Mouse (Mus musculus) embryonic facial prominence, embryonic 15.5 days (tissue): ENCODE results near the gene Il4i1. TPM values are rescaled to one million over a fixed set of nuclear protein-coding genes. Genes with fewer than 3 reads are reported as not detected.

Experiments
- ATAC-seq: fragments of 200-750 bp; cut with Nextera tagmentation; 2 replicates; pipeline ENCODE4 v1.8.0; 2017; ENCODE audit warnings: low read depth, moderate TSS enrichment; ENCODE audit not compliant: insufficient number of reproducible peaks, low FRiP score, low TSS enrichment
- H3K27ac ChIP-seq: fragments of 300-500 bp; sonication (generic); replicated peaks from 2 replicates; pipeline ENCODE4 v1.5.1; 2015; ENCODE audit warnings: mild to moderate bottlenecking, inconsistent platforms
- H3K27me3 ChIP-seq: fragments of 300-500 bp; sonication (generic); 2 replicates; pipeline ENCODE4 v1.6.1; 2015; ENCODE audit warnings: inconsistent platforms
- H3K36me3 ChIP-seq: fragments of 300-500 bp; sonication (generic); 2 replicates; pipeline ENCODE4 v1.6.1; 2015; ENCODE audit warnings: mild to moderate bottlenecking, inconsistent platforms
- H3K4me1 ChIP-seq: fragments of 300-500 bp; sonication (generic); 2 replicates; pipeline ENCODE4 v1.6.1; 2015; ENCODE audit warnings: inconsistent platforms
- H3K4me2 ChIP-seq: fragments of 300-500 bp; sonication (generic); replicated peaks from 2 replicates; pipeline ENCODE4 v1.6.1; 2015; ENCODE audit warnings: mild to moderate bottlenecking, inconsistent platforms
- H3K4me3 ChIP-seq: fragments of 300-500 bp; sonication (generic); replicated peaks from 2 replicates; pipeline ENCODE4 v1.5.1; 2015; ENCODE audit warnings: mild to moderate bottlenecking, inconsistent platforms
- H3K9ac ChIP-seq: fragments of 300-500 bp; sonication (generic); 2 replicates; pipeline ENCODE4 v1.6.1; 2015; ENCODE audit warnings: inconsistent platforms
- H3K9me3 ChIP-seq: fragments of 300-500 bp; sonication (generic); replicated peaks from 2 replicates; pipeline ENCODE4 v1.6.1; 2016; ENCODE audit warnings: inconsistent platforms
- WGBS: fragments of 180-500 bp; shearing (Covaris S2); methylation state at CpG from one replicate; pipeline ENCODE4 v1.1.7; 2015; 5-methylcytosine and 5-hydroxymethylcytosine counted together
- polyA plus RNA-seq: library from polyadenylated mRNA; unstranded; fragments of >200 nt; fragmentation: Nextera tagmentation; extraction: Ambion mirVana; gene quantifications from 2 replicates; pipeline ENCODE4 v1.2.1, GENCODE M21; 2015

The Il4i1 gene
- polyA plus RNA-seq, 1 experiment from 2014 or later = 1.6 TPM

GRCm38 (mm10) chr7:44857042-44857552 is 40.9 kb downstream of the Il4i1 start, which contains the start of gene Pnkp:
Pnkp (plus strand) TSS chr7:44857139.
- peak; percentile 61 for ATAC-seq

GRCm38 (mm10) chr7:44857905-44858304 is 41.7 kb downstream of the Il4i1 start:
- Histone ChIP-seq H3K27me3 (no peaks in the 10 kb centered on the region), H3K4me3 (peak overlapping the region; percentile 72), H3K36me3 (peaks cover 26% of the 10 kb centered on the region), H3K4me2 (peak overlapping the region; percentile 93), H3K4me1 (peaks cover 68% of the 10 kb centered on the region), H3K27ac (peak overlapping the region; percentile 92; the same call in 1 of the 2 replicates), H3K9me3 (no peaks in the 10 kb centered on the region), H3K9ac (peak overlapping the region; percentile 76)
- ATAC-seq = no peak
- 26% methylated on average over 8 of the region's 8 CpGs for WGBS

More at GRCm38 (mm10) chr7:44857042-44857552, 40.9 kb downstream of the Il4i1 start, which contains the start of gene Pnkp:
- peaks cover 21% of the 10 kb centered on the region for H3K36me3 ChIP-seq
- H3K9ac ChIP-seq = peak within 1 kb of the TSS; percentile 76
- H3K4me3 ChIP-seq = peak within 1 kb of the TSS; percentile 72
- under 1% methylated on average over 32 of the region's 32 CpGs for WGBS
- H3K27me3 ChIP-seq = no peaks in the 10 kb centered on the region
- no peaks in the 10 kb centered on the region for H3K9me3 ChIP-seq
- H3K4me1 ChIP-seq = peaks cover 76% of the 10 kb centered on the region
- peak within 1 kb of the TSS; percentile 92 for H3K27ac ChIP-seq
- peak within 1 kb of the TSS; percentile 93 for H3K4me2 ChIP-seq

- Histone ChIP-seq H3K36me3 (peaks cover 43% of the 10 kb centered on the region), H3K27ac (no peak overlapping the region), H3K4me3 (no peak overlapping the region), H3K9ac (no peak overlapping the region), H3K27me3 (no peaks in the 10 kb centered on the region), H3K4me2 (no peak overlapping the region), H3K9me3 (no peaks in the 10 kb centered on the region), H3K4me1 (peaks cover 68% of the 10 kb centered on the region)
- WGBS = 89% methylated on average over 11 of the region's 11 CpGs
- no peak for ATAC-seq
Observed at GRCm38 (mm10) chr7:44859896-44860295, 43.7 kb downstream of the Il4i1 start.

GRCm38 (mm10) chr7:44860576-44861428 is 44.6 kb downstream of the Il4i1 start:
- H3K4me3 ChIP-seq = no peak overlapping the region
- WGBS = 57% methylated on average over 22 of the region's 22 CpGs
- H3K4me1 ChIP-seq = peaks cover 68% of the 10 kb centered on the region
- H3K27me3 ChIP-seq = no peaks in the 10 kb centered on the region
- no peak overlapping the region for H3K4me2 ChIP-seq
- no peaks in the 10 kb centered on the region for H3K9me3 ChIP-seq
- H3K9ac ChIP-seq = no peak overlapping the region
- H3K36me3 ChIP-seq = peaks cover 52% of the 10 kb centered on the region
- no peak for ATAC-seq
- H3K27ac ChIP-seq = peak overlapping the region; percentile 58

GRCm38 (mm10) chr7:44861429-44861816 is 45.2 kb downstream of the Il4i1 start:
- Histone ChIP-seq H3K27me3 (no peaks in the 10 kb centered on the region), H3K4me1 (peaks cover 68% of the 10 kb centered on the region), H3K27ac (peak overlapping the region; percentile 58; the same call in 1 of the 2 replicates), H3K4me2 (no peak overlapping the region), H3K9ac (no peak overlapping the region), H3K9me3 (no peaks in the 10 kb centered on the region), H3K4me3 (no peak overlapping the region), H3K36me3 (peaks cover 56% of the 10 kb centered on the region)
- 70% methylated on average over 14 of the region's 14 CpGs for WGBS
- ATAC-seq = no peak

- peaks cover 71% of the 10 kb centered on the region for H3K4me1 ChIP-seq
- H3K9ac ChIP-seq = no peak overlapping the region
- no peak overlapping the region for H3K27ac ChIP-seq
- WGBS = 76% methylated on average over 8 of the region's 8 CpGs
- no peak for ATAC-seq
- H3K4me3 ChIP-seq = no peak overlapping the region
- H3K27me3 ChIP-seq = no peaks in the 10 kb centered on the region
- H3K4me2 ChIP-seq = no peak overlapping the region
- no peaks in the 10 kb centered on the region for H3K9me3 ChIP-seq
- H3K36me3 ChIP-seq = peaks cover 56% of the 10 kb centered on the region
Observed at GRCm38 (mm10) chr7:44862434-44862833, 46.2 kb downstream of the Il4i1 start.

GRCm38 (mm10) chr7:44863210-44863609 is 47.0 kb downstream of the Il4i1 start:
- H3K27me3 ChIP-seq = no peaks in the 10 kb centered on the region
- no peak overlapping the region for H3K4me3 ChIP-seq
- H3K27ac ChIP-seq = no peak overlapping the region
- H3K4me2 ChIP-seq = no peak overlapping the region
- peaks cover 71% of the 10 kb centered on the region for H3K4me1 ChIP-seq
- peaks cover 56% of the 10 kb centered on the region for H3K36me3 ChIP-seq
- H3K9ac ChIP-seq = no peak overlapping the region
- 80% methylated on average over 14 of the region's 14 CpGs for WGBS
- H3K9me3 ChIP-seq = no peaks in the 10 kb centered on the region
- no peak for ATAC-seq

GRCm38 (mm10) chr7:44863982-44864494 is 47.9 kb downstream of the Il4i1 start:
- Histone ChIP-seq H3K36me3 (peaks cover 56% of the 10 kb centered on the region), H3K4me1 (peaks cover 65% of the 10 kb centered on the region), H3K27ac (no peak overlapping the region; the same call in 1 of the 2 replicates), H3K9ac (no peak overlapping the region), H3K4me3 (no peak overlapping the region), H3K9me3 (no peaks in the 10 kb centered on the region), H3K27me3 (no peaks in the 10 kb centered on the region), H3K4me2 (no peak overlapping the region)
- WGBS = 86% methylated on average over 11 of the region's 11 CpGs
- ATAC-seq = no peak

- no peak overlapping the region for H3K9ac ChIP-seq
- no peaks in the 10 kb centered on the region for H3K27me3 ChIP-seq
- H3K27ac ChIP-seq = peak overlapping the region; percentile 74
- peaks cover 52% of the 10 kb centered on the region for H3K36me3 ChIP-seq
- H3K4me1 ChIP-seq = peaks cover 64% of the 10 kb centered on the region
- ATAC-seq = no peak
- no peak overlapping the region for H3K4me2 ChIP-seq
- no peak overlapping the region for H3K4me3 ChIP-seq
- whole genome bisulfite sequencing = 78% methylated on average over 24 of the region's 24 CpGs
- H3K9me3 ChIP-seq = no peaks in the 10 kb centered on the region
Observed at GRCm38 (mm10) chr7:44864595-44865542, 48.7 kb downstream of the Il4i1 start.

- Histone ChIP-seq H3K27me3 (no peaks in the 10 kb centered on the region), H3K9me3 (no peaks in the 10 kb centered on the region), H3K4me3 (peak overlapping the region; percentile 95), H3K27ac (peak overlapping the region; percentile 74), H3K4me2 (peak overlapping the region; percentile 89), H3K9ac (no peak overlapping the region; the same call in 1 of the 2 replicates), H3K4me1 (peaks cover 56% of the 10 kb centered on the region), H3K36me3 (peaks cover 48% of the 10 kb centered on the region)
- WGBS = 45% methylated on average over 15 of the region's 15 CpGs
- ATAC-seq = no peak
Observed at GRCm38 (mm10) chr7:44866276-44867009, 50.3 kb downstream of the Il4i1 start.
